Mouse (Mus musculus): ENCODE data around the gene Arg2.
A peak's percentile ranks its signal among the peaks of the same experiment; 100 is the strongest.

The Arg2 gene

GRCm38 (mm10) chr12:79130299-79131177 lies at the start of gene Arg2:
TSS of gene Arg2 (plus strand) at chr12:79130777.
- peak; percentile 86 to 89 for DNase-seq

- DNase-seq, result peak; percentile 88 to 90
These were observed 41.3 kb upstream of the Arg2 start, which contains the start of gene Pigh for GRCm38 (mm10) chr12:79089182-79089812. TSS of gene Pigh (minus strand) at chr12:79089651.

GRCm38 (mm10) chr12:79092569-79092968 lies 38.0 kb upstream of the Arg2 start:
- peak; percentile 64 to 73 for DNase-seq

- DNase-seq, result peak in 1 of 2 experiments; percentile 29
These were observed 33.3 kb upstream of the Arg2 start for GRCm38 (mm10) chr12:79097106-79097752.

GRCm38 (mm10) chr12:79103773-79104172 lies 26.8 kb upstream of the Arg2 start:
- peak; percentile 26 to 58 for DNase-seq

- peak in 1 of 2 experiments; percentile 7 for DNase-seq
These were observed 26.0 kb upstream of the Arg2 start for GRCm38 (mm10) chr12:79104544-79104943.

- no peak for DNase-seq
These were observed 25.3 kb upstream of the Arg2 start for GRCm38 (mm10) chr12:79105312-79105711.

GRCm38 (mm10) chr12:79118991-79119390 lies 11.6 kb upstream of the Arg2 start:
- no peak for DNase-seq

- no peak for DNase-seq
These were observed 7.8 kb upstream of the Arg2 start for GRCm38 (mm10) chr12:79122820-79123219.

GRCm38 (mm10) chr12:79131178-79131675 lies 650 bp downstream of the Arg2 start:
- DNase-seq, result no peak

GRCm38 (mm10) chr12:79131706-79132460 lies 1.3 kb downstream of the Arg2 start:
- DNase-seq, result peak in 1 of 2 experiments; percentile 17

GRCm38 (mm10) chr12:79134676-79135075 lies 4.1 kb downstream of the Arg2 start:
- DNase-seq, result no peak

GRCm38 (mm10) chr12:79135105-79135504 lies 4.5 kb downstream of the Arg2 start:
- DNase-seq, result no peak

GRCm38 (mm10) chr12:79136949-79137348 lies 6.4 kb downstream of the Arg2 start:
- no peak for DNase-seq

- no peak for DNase-seq
These were observed 8.4 kb downstream of the Arg2 start for GRCm38 (mm10) chr12:79138999-79139398.

- DNase-seq, result no peak
These were observed 8.8 kb downstream of the Arg2 start for GRCm38 (mm10) chr12:79139417-79139816.

GRCm38 (mm10) chr12:79140811-79141210 lies 10.2 kb downstream of the Arg2 start:
- no peak for DNase-seq

GRCm38 (mm10) chr12:79141384-79141783 lies 10.8 kb downstream of the Arg2 start:
- DNase-seq, result no peak

- no peak for DNase-seq
These were observed 19.1 kb downstream of the Arg2 start for GRCm38 (mm10) chr12:79149653-79150052.

GRCm38 (mm10) chr12:79162876-79163275 lies 32.3 kb downstream of the Arg2 start:
- no peak for DNase-seq

GRCm38 (mm10) chr12:79169173-79169572 lies 38.6 kb downstream of the Arg2 start:
- no peak for DNase-seq

GRCm38 (mm10) chr12:79170421-79170820 lies 39.8 kb downstream of the Arg2 start:
- no peak for DNase-seq
